Comparison of ENCODE assay signal across 8 mouse cellular contexts in the genomic region with DNA sequence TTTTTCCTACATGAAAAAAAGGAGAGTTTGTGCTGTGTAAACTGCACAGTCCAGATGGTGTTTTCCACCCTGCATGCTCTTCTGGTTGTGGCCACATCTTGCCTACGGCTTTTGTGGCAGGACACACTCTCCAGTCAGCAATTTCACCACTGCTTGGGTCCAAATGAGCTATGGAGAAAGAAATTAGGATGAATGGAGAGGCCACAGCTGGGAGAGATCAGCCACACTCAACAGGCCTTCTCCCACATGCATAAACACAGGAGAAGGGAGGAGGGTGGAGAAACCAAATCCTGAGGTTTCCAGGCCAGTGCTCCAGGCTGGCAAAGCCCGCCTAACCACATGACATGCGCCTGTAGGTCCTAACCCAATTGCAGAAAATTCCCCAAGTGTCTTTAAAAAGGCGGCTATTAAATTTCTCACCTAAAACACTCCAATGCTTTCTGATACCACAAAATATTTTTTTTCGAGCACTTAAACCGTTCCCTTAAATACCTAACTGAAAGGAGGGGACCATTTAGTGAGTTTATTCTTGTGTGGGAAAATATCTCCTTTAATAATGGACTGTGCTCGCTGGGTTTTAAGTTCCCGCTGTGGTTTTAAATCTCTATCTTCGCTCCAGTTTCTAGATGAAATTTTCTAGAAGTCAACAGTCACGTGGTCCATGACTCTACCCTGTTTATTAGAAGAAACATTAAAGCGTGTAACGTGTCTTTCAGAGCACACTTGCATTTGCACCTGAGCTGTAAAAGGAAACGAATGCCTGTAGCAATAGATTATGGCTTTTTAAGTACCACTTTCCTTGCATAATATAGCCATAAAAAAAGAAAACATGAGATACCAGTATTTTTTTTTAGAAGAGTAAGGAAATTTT.
DNase-seq lines count a peak whose midpoint lies in the region; ATAC-seq and TF ChIP-seq lines count a peak whose summit lies in the region.
"Had no signal": no experiment of that assay in that cellular context is flagged by ENCODE, and none has a peak within 500 bp of the region (broad histone marks: within the 10 kb centered on the region; RNA-seq: fewer than 3 reads in every experiment).

No protein-coding gene starts in this region.

- peak; percentile 67 for DNase-seq in embryo, embryonic 10.5 days (ENCODE audit: low spot score)
- DNase-seq in embryonic facial prominence, embryonic 14.5 days (ENCODE audit: low spot score): peak; percentile 91
- peak; percentile 59 for DNase-seq in kidney, postnatal 10 days
- DNase-seq in natural killer cell, adult 2 months (ENCODE audit: low spot score in 2 of 2): no peak
- DNase-seq in layer of hippocampus, adult 9-11 months: no peak
- DNase-seq in left cerebral cortex, postnatal 4 days: no peak

- intact Hi-C loops in left cerebral cortex, postnatal 4 days (cut with DNase I): no loop called here

- H3K36me3 ChIP-seq in embryonic facial prominence, embryonic 14.5 days (ENCODE audit: control insufficient read depth, insufficient read depth, low read length): no peaks in the 10 kb centered on the region
- no peaks in the 10 kb centered on the region for H3K36me3 ChIP-seq in myocyte (ENCODE audit: control insufficient read depth, insufficient read depth)
- H3K36me3 ChIP-seq: liver, embryonic 15.5 days had no signal

- H3K4me1 ChIP-seq in embryonic facial prominence, embryonic 14.5 days (ENCODE audit: control insufficient read depth, insufficient read depth, low read length): peaks cover 9% of the 10 kb centered on the region; the same call in 1 of the 2 replicates
- H3K4me1 ChIP-seq: liver, embryonic 15.5 days had no signal

- 35% methylated on average over 13 of the region's 13 CpGs for WGBS in embryonic facial prominence, embryonic 14.5 days

- peak overlapping the region; percentile 24 for H3K4me2 ChIP-seq in embryonic facial prominence, embryonic 14.5 days (ENCODE audit: low read depth, low read length)
- H3K4me2 ChIP-seq in myocyte (ENCODE audit: low read depth): peak overlapping the region; percentile 51
- H3K4me2 ChIP-seq: liver, embryonic 15.5 days had no signal

- no peaks in the 10 kb centered on the region for H3K9me3 ChIP-seq in embryonic facial prominence, embryonic 14.5 days (ENCODE audit: control insufficient read depth, low read length)
- H3K9me3 ChIP-seq: liver, embryonic 15.5 days had no signal

- peak overlapping the region; percentile 49 for H3K27ac ChIP-seq in embryonic facial prominence, embryonic 14.5 days (replicated peaks; ENCODE audit: low read depth, low read length)
- H3K27ac ChIP-seq: liver, embryonic 15.5 days had no signal

- ATAC-seq in embryonic facial prominence, embryonic 14.5 days (ENCODE audit: low read depth): peak; percentile 94

- H3K4me3 ChIP-seq in embryonic facial prominence, embryonic 14.5 days (ENCODE audit: low read depth, low read length): no peak overlapping the region
- H3K4me3 ChIP-seq in myocyte: no peak overlapping the region
- H3K4me3 ChIP-seq: liver, embryonic 15.5 days had no signal

- no peak for TF ChIP-seq POLR2A in myocyte (IDR thresholded peaks at IDR 0.05; ENCODE audit: insufficient read length, low read depth)

- no peaks in the 10 kb centered on the region for H3K79me2 ChIP-seq in myocyte (ENCODE audit: control insufficient read depth, insufficient read depth)

- no peaks in the 10 kb centered on the region for H3K27me3 ChIP-seq in embryonic facial prominence, embryonic 14.5 days (replicated peaks; ENCODE audit: control insufficient read depth, insufficient read depth, low read length)
- H3K27me3 ChIP-seq in myocyte (ENCODE audit: control insufficient read depth, insufficient read depth, insufficient read length): no peaks in the 10 kb centered on the region
- H3K27me3 ChIP-seq: liver, embryonic 15.5 days had no signal

- no peak overlapping the region for H3K9ac ChIP-seq in embryonic facial prominence, embryonic 14.5 days (ENCODE audit: low read depth, low read length)
- H3K9ac ChIP-seq: liver, embryonic 15.5 days had no signal

- H3ac ChIP-seq in myocyte (ENCODE audit: control insufficient read depth, insufficient read length): no peak overlapping the region

TF ChIP-seq in myocyte, 11 proteins besides CTCF, POLR2A, EP300 and RAD21:
- TF ChIP-seq MYOG (IDR thresholded peaks at IDR 0.05; ENCODE audit: control insufficient read depth in 1 of 3, insufficient read depth in 1 of 3, insufficient read length in 2 of 3, low read depth in 2 of 3) (no peak), POLR2AphosphoS2 (IDR thresholded peaks at IDR 0.05; ENCODE audit: insufficient read length, low read depth) (no peak), CEBPB (IDR thresholded peaks at IDR 0.05; ENCODE audit: insufficient read depth, poor library complexity, severe bottlenecking) (no peak), USF1 (IDR thresholded peaks at IDR 0.05; ENCODE audit: low read depth) (peak; percentile 66)
TF ChIP-seq in myocyte: peak in this region for 1.

Comparison
In these comparisons a context has a peak if more than half of its experiments do, and no peak if none do; other contexts are left out.
1. DNase-seq: peak in embryo, embryonic 10.5 days (single experiment), embryonic facial prominence, embryonic 14.5 days (single experiment) and kidney, postnatal 10 days (single experiment); none in natural killer cell, adult 2 months (0 of 2), layer of hippocampus, adult 9-11 months (single experiment) and left cerebral cortex, postnatal 4 days (single experiment).